Mouse (Mus musculus) embryonic facial prominence, embryonic 14.5 days (tissue): ENCODE measurements around the gene Irf2bpl. TPM values are rescaled to one million over a fixed set of nuclear protein-coding genes. Genes with fewer than 3 reads are reported as not detected.
A peak's percentile ranks its signal among the peaks of the same experiment; 100 is the strongest.

Experiments used
- ATAC-seq: fragments of 200-750 bp; cut with Nextera tagmentation; 2 replicates; pipeline ENCODE4 v1.8.0; 2017; ENCODE audit warnings: low read depth, moderate number of reproducible peaks, moderate TSS enrichment
- DNase-seq: peaks from one replicate; pipeline ENCODE4 v3.0.0-alpha.2; 2015; ENCODE audit warnings: low spot score
- H3K27ac ChIP-seq: fragments of 300-500 bp; sonication (generic); replicated peaks from 2 replicates; pipeline ENCODE4 v1.5.1; 2014; ENCODE audit warnings: low read depth, mild to moderate bottlenecking, low read length, moderate library complexity
- H3K27me3 ChIP-seq: fragments of 300-500 bp; sonication (generic); replicated peaks from 2 replicates; pipeline ENCODE4 v1.6.1; 2014; ENCODE audit warnings: low read length; ENCODE audit not compliant: control insufficient read depth, insufficient read depth
- H3K36me3 ChIP-seq: fragments of 300-500 bp; sonication (generic); 2 replicates; pipeline ENCODE4 v1.6.1; 2014; ENCODE audit warnings: low read length, mixed read lengths; ENCODE audit not compliant: control insufficient read depth, insufficient read depth
- H3K4me1 ChIP-seq: fragments of 300-500 bp; sonication (generic); 2 replicates; pipeline ENCODE4 v1.6.1; 2014; ENCODE audit warnings: antibody characterized with exemption, low read length; ENCODE audit not compliant: control insufficient read depth, insufficient read depth
- H3K4me2 ChIP-seq: fragments of 300-500 bp; sonication (generic); 2 replicates; pipeline ENCODE4 v1.6.1; 2014; ENCODE audit warnings: low read depth, mild to moderate bottlenecking, low read length, moderate library complexity, mixed read lengths
- H3K4me3 ChIP-seq: fragments of 300-500 bp; sonication (generic); 2 replicates; pipeline ENCODE4 v1.5.1; 2014; ENCODE audit warnings: low read depth, mild to moderate bottlenecking, low read length
- H3K9ac ChIP-seq: fragments of 300-500 bp; sonication (generic); 2 replicates; pipeline ENCODE4 v1.6.1; 2014; ENCODE audit warnings: low read depth, mild to moderate bottlenecking, low read length, moderate library complexity, mixed read lengths
- H3K9me3 ChIP-seq: fragments of 300-500 bp; sonication (generic); 2 replicates; pipeline ENCODE4 v1.6.1; 2016; ENCODE audit warnings: low read length; ENCODE audit not compliant: control insufficient read depth
- WGBS: fragments of 180-500 bp; shearing (Covaris S2); extraction: QIAGEN DNeasy Blood & Tissue Kit; methylation state at CpG from one replicate; pipeline ENCODE4 v1.1.7; 2014; 5-methylcytosine and 5-hydroxymethylcytosine counted together
- polyA plus RNA-seq: library from polyadenylated mRNA; unstranded; fragments of >200 nt; fragmentation: Nextera tagmentation; extraction: Ambion mirVana; gene quantifications from 2 replicates; pipeline ENCODE4 v1.2.1, GENCODE M21; 2014

The Irf2bpl gene
- polyA plus RNA-seq, 1 experiment from 2014 or later, result 33.8 TPM

- H3K4me2 ChIP-seq, result no peak overlapping the region
- peak; percentile 84 for DNase-seq
- peaks cover 7% of the 10 kb centered on the region; the same call in 1 of the 2 replicates for H3K4me1 ChIP-seq
Measured at GRCm38 (mm10) chr12:86867271-86868223, 17.1 kb downstream of the Irf2bpl start.

GRCm38 (mm10) chr12:86864316-86865020 lies 20.1 kb downstream of the Irf2bpl start:
- no peaks in the 10 kb centered on the region for H3K27me3 ChIP-seq
- no peak overlapping the region for H3K4me2 ChIP-seq
- ATAC-seq, result no peak
- H3K27ac ChIP-seq, result no peak overlapping the region
- H3K4me3 ChIP-seq, result no peak overlapping the region
- no peaks in the 10 kb centered on the region for H3K36me3 ChIP-seq
- WGBS, result 85% methylated on average over 5 of the region's 5 CpGs
- DNase-seq, result no peak
- H3K9ac ChIP-seq, result no peak overlapping the region
- no peaks in the 10 kb centered on the region for H3K9me3 ChIP-seq
- peaks cover 9% of the 10 kb centered on the region for H3K4me1 ChIP-seq

More at GRCm38 (mm10) chr12:86867271-86868223, 17.1 kb downstream of the Irf2bpl start:
- Histone ChIP-seq H3K4me3 (no peak overlapping the region), H3K27me3 (no peaks in the 10 kb centered on the region), H3K9me3 (no peaks in the 10 kb centered on the region), H3K27ac (peak overlapping the region; percentile 68), H3K9ac (no peak overlapping the region), H3K36me3 (no peaks in the 10 kb centered on the region)
- peak; percentile 81 for ATAC-seq
- 32% methylated on average over 14 of the region's 14 CpGs for WGBS

- no peak overlapping the region for H3K4me3 ChIP-seq
- no peak for DNase-seq
- no peaks in the 10 kb centered on the region for H3K9me3 ChIP-seq
- no peaks in the 10 kb centered on the region for H3K36me3 ChIP-seq
- ATAC-seq, result peak; percentile 38; the same call in 1 of the 2 replicates
- peaks cover 14% of the 10 kb centered on the region for H3K4me1 ChIP-seq
- 50% methylated on average over 10 of the region's 10 CpGs for WGBS
- peak overlapping the region; percentile 8; the same call in 1 of the 2 replicates for H3K27ac ChIP-seq
- no peaks in the 10 kb centered on the region for H3K27me3 ChIP-seq
- no peak overlapping the region for H3K4me2 ChIP-seq
- H3K9ac ChIP-seq, result no peak overlapping the region
Measured at GRCm38 (mm10) chr12:86859924-86860790, 24.4 kb downstream of the Irf2bpl start.

- no peaks in the 10 kb centered on the region for H3K36me3 ChIP-seq
- ATAC-seq, result no peak
- no peak for DNase-seq
- no peak overlapping the region for H3K9ac ChIP-seq
- WGBS, result 71% methylated on average over 6 of the region's 6 CpGs
- no peaks in the 10 kb centered on the region for H3K9me3 ChIP-seq
- peak overlapping the region; percentile 1; the same call in 1 of the 2 replicates for H3K27ac ChIP-seq
- peaks cover 14% of the 10 kb centered on the region for H3K4me1 ChIP-seq
- H3K4me3 ChIP-seq, result no peak overlapping the region
- no peaks in the 10 kb centered on the region for H3K27me3 ChIP-seq
- no peak overlapping the region for H3K4me2 ChIP-seq
Measured at GRCm38 (mm10) chr12:86858983-86859872, 25.4 kb downstream of the Irf2bpl start.

GRCm38 (mm10) chr12:86858498-86858897 lies 26.1 kb downstream of the Irf2bpl start:
- DNase-seq (no peak), ATAC-seq (no peak)
- no peak overlapping the region for H3K4me2 ChIP-seq
- no peak overlapping the region for H3K4me3 ChIP-seq
- no peaks in the 10 kb centered on the region for H3K9me3 ChIP-seq
- no peak overlapping the region for H3K9ac ChIP-seq
- 94% methylated on average over 4 of the region's 4 CpGs for WGBS
- H3K36me3 ChIP-seq, result no peaks in the 10 kb centered on the region
- H3K4me1 ChIP-seq, result peaks cover 14% of the 10 kb centered on the region
- no peaks in the 10 kb centered on the region for H3K27me3 ChIP-seq
- H3K27ac ChIP-seq, result no peak overlapping the region

GRCm38 (mm10) chr12:86857290-86857689 lies 27.3 kb downstream of the Irf2bpl start:
- ATAC-seq (no peak), DNase-seq (no peak)
- H3K4me1 ChIP-seq, result peaks cover 14% of the 10 kb centered on the region
- H3K36me3 ChIP-seq, result no peaks in the 10 kb centered on the region
- no peaks in the 10 kb centered on the region for H3K27me3 ChIP-seq
- no peak overlapping the region for H3K27ac ChIP-seq
- H3K4me2 ChIP-seq, result no peak overlapping the region
- H3K9ac ChIP-seq, result no peak overlapping the region
- H3K9me3 ChIP-seq, result no peaks in the 10 kb centered on the region
- H3K4me3 ChIP-seq, result no peak overlapping the region
- 77% methylated on average over 7 of the region's 8 CpGs for WGBS

GRCm38 (mm10) chr12:86855670-86856069 lies 28.9 kb downstream of the Irf2bpl start:
- ATAC-seq (peak; percentile 87), DNase-seq (peak; percentile 94)
- Histone ChIP-seq H3K9ac (peak overlapping the region; percentile 21; the same call in 1 of the 2 replicates), H3K4me3 (no peak overlapping the region), H3K27ac (no peak overlapping the region; the same call in 1 of the 2 replicates), H3K4me2 (peak overlapping the region; percentile 36), H3K9me3 (no peaks in the 10 kb centered on the region), H3K4me1 (peaks cover 12% of the 10 kb centered on the region), H3K36me3 (no peaks in the 10 kb centered on the region), H3K27me3 (no peaks in the 10 kb centered on the region)
- 6% methylated on average over 7 of the region's 11 CpGs for WGBS
